Mouse (Mus musculus): ENCODE measurements at regions not wholly inside any gene's neighbourhood (a gene's known extent, or its start where the extent isn't known, plus 50 kb on each side); places are given as distances from the start of the nearest gene placed in this dataset.

GRCm38 (mm10) chr10:98043873-98044272 lies 317.3 kb upstream of the C030005K15Rik start:
- DNase-seq, result no peak

GRCm38 (mm10) chr10:98044579-98044978 lies 318.0 kb upstream of the C030005K15Rik start:
- DNase-seq, result no peak

- DNase-seq, result no peak
These were observed 346.9 kb upstream of the C030005K15Rik start for GRCm38 (mm10) chr10:98073432-98073831.

- DNase-seq, result no peak
These were observed 358.3 kb upstream of the C030005K15Rik start for GRCm38 (mm10) chr10:98084881-98085280.

- no peak for DNase-seq
These were observed 389.7 kb upstream of the C030005K15Rik start for GRCm38 (mm10) chr10:98116296-98116695.

GRCm38 (mm10) chr10:98125713-98126112 lies 399.2 kb upstream of the C030005K15Rik start:
- no peak for DNase-seq

GRCm38 (mm10) chr10:98135026-98135425 lies 408.5 kb upstream of the C030005K15Rik start:
- no peak for DNase-seq

GRCm38 (mm10) chr10:98145773-98146172 lies 419.2 kb upstream of the C030005K15Rik start:
- DNase-seq, result peak in 1 of 2 experiments; percentile 12

- peak in 1 of 2 experiments; percentile 7 for DNase-seq
These were observed 420.7 kb upstream of the C030005K15Rik start for GRCm38 (mm10) chr10:98146998-98147863.

GRCm38 (mm10) chr10:98155982-98156381 lies 429.4 kb upstream of the C030005K15Rik start:
- DNase-seq, result no peak

GRCm38 (mm10) chr10:98185666-98186065 lies 459.1 kb upstream of the C030005K15Rik start:
- DNase-seq, result peak in 1 of 2 experiments; percentile 2

GRCm38 (mm10) chr10:98196852-98197251 lies 470.3 kb upstream of the C030005K15Rik start:
- no peak for DNase-seq

GRCm38 (mm10) chr10:98210246-98210645 lies 483.7 kb upstream of the C030005K15Rik start:
- DNase-seq, result no peak

GRCm38 (mm10) chr10:98212876-98213587 lies 486.5 kb upstream of the C030005K15Rik start:
- DNase-seq, result peak in 1 of 2 experiments; percentile 2

GRCm38 (mm10) chr10:98231017-98231416 lies 504.5 kb upstream of the C030005K15Rik start:
- no peak for DNase-seq

GRCm38 (mm10) chr10:98231705-98232235 lies 505.2 kb upstream of the C030005K15Rik start:
- DNase-seq, result no peak

GRCm38 (mm10) chr10:98248311-98248710 lies 521.8 kb upstream of the C030005K15Rik start:
- DNase-seq, result no peak

GRCm38 (mm10) chr10:98257980-98258707 lies 531.6 kb upstream of the C030005K15Rik start:
- DNase-seq, result peak; percentile 17 to 38

GRCm38 (mm10) chr10:98259283-98259682 lies 532.7 kb upstream of the C030005K15Rik start:
- DNase-seq, result no peak

GRCm38 (mm10) chr10:98268511-98268910 lies 542.0 kb upstream of the C030005K15Rik start:
- DNase-seq, result no peak

GRCm38 (mm10) chr10:98291617-98292016 lies 565.1 kb upstream of the C030005K15Rik start:
- no peak for DNase-seq

- DNase-seq, result no peak
These were observed 565.6 kb upstream of the C030005K15Rik start for GRCm38 (mm10) chr10:98292140-98292539.

- DNase-seq, result no peak
These were observed 579.1 kb upstream of the C030005K15Rik start for GRCm38 (mm10) chr10:98305667-98306066.

Measured in kidney, postnatal 4 days (tissue).